Mouse (Mus musculus) testis, adult 2 months (tissue): ENCODE measurements around the gene Uhrf2. TPM values are rescaled to one million over a fixed set of nuclear protein-coding genes. Genes with fewer than 3 reads are reported as not detected.

ENCODE experiments used
- H3K27ac ChIP-seq: fragments of 200-500 bp; 2 replicates; pipeline ENCODE4 v1.5.1; 2012; ENCODE audit warnings: low read depth, low read length; ENCODE audit not compliant: control insufficient read depth, insufficient read depth
- H3K27me3 ChIP-seq: fragments of 200-500 bp; 2 replicates; pipeline ENCODE4 v1.6.1; 2012; ENCODE audit warnings: mild to moderate bottlenecking, low read length, moderate library complexity; ENCODE audit not compliant: control insufficient read depth, insufficient read depth
- H3K36me3 ChIP-seq: fragments of 200-500 bp; 2 replicates; pipeline ENCODE4 v1.6.1; 2012; ENCODE audit warnings: mild to moderate bottlenecking, low read length; ENCODE audit not compliant: control insufficient read depth, insufficient read depth
- H3K4me1 ChIP-seq: fragments of 200-500 bp; 2 replicates; pipeline ENCODE4 v1.6.1; 2012; ENCODE audit warnings: low read length; ENCODE audit not compliant: control insufficient read depth, insufficient read depth
- H3K4me3 ChIP-seq: fragments of 200-500 bp; 2 replicates; pipeline ENCODE4 v1.5.1; 2012; ENCODE audit warnings: low read depth, mild to moderate bottlenecking, low read length, moderate library complexity, mixed read lengths; ENCODE audit not compliant: control insufficient read depth
- CTCF ChIP-seq: fragments of 200-500 bp; IDR thresholded peaks from 2 replicates; pipeline ENCODE4 v1.5.1; 2012; ENCODE audit warnings: low read depth, mild to moderate bottlenecking, inconsistent platforms, low read length, moderate library complexity; ENCODE audit not compliant: control insufficient read depth, insufficient read depth, insufficient replicate concordance
- POLR2A ChIP-seq: fragments of 200-500 bp; IDR thresholded peaks from 2 replicates; pipeline ENCODE4 v1.6.1; 2012; ENCODE audit warnings: low read depth, mild to moderate bottlenecking, inconsistent platforms, low read length, moderate library complexity; ENCODE audit not compliant: control insufficient read depth
- polyA plus RNA-seq: library from polyadenylated mRNA; depleted of rRNA; stranded (reverse); fragments of >200 nt; gene quantifications from 2 replicates; pipeline ENCODE4 v1.2.3, GENCODE M21; 2012

Uhrf2 gene
- polyA plus RNA-seq, 1 experiment: 14.0 TPM

DNA sequence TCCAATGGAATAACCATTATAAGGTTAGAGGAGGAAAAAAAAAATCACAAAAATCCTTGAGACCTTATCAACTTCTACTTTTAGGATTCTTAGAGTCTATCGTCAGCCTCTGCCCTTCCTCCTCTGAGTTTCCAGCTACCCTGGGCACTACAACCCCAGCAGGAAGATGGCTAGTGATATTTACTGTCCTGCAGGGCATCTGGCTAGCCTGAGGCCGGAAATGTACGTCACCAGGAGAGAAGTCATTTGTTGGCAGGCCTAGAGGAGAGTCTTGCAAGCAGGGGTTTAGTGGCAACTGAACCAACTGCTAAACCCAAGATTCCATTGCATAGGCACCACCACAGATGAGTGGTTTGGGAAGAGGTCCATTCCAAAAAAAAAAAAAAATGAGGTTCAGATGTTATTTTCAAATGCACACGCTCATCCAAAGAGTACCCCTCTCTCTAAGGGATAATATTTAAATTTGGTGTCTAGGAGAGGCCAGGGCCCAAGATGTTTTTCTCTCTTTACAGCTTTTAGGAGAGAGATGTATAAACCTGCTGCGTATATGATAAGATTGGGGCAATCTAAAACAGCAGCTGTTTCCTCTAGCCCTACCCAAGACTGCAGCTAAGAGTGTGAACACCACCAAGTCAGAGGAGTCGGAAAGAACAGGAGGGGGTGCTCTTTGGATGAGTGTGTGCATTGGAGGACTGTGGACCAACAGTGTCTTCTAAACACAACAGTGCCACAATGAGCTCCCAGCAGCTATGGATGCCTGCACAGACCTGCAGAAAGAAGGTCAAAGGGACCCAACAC lies 74.9 kb downstream of the Uhrf2 start:
- TF ChIP-seq CTCF (no peak), POLR2A (no peak)
- H3K36me3 ChIP-seq: no peaks in the 10 kb centered on the region

GRCm38 (mm10) chr19:30107221-30107845 lies 77.0 kb downstream of the Uhrf2 start:
- H3K4me3 ChIP-seq: no peak overlapping the region
- no peaks in the 10 kb centered on the region for H3K36me3 ChIP-seq
- no peaks in the 10 kb centered on the region; the same call in 1 of the 2 replicates for H3K4me1 ChIP-seq
- no peaks in the 10 kb centered on the region for H3K27me3 ChIP-seq
- no peak overlapping the region for H3K27ac ChIP-seq
- TF ChIP-seq POLR2A (no peak), CTCF (no peak)

More for the DNA sequence above, 74.9 kb downstream of the Uhrf2 start:
- Histone ChIP-seq H3K4me3 (peak overlapping the region; percentile 77), H3K27ac (peak overlapping the region; percentile 80; the same call in 1 of the 2 replicates), H3K27me3 (no peaks in the 10 kb centered on the region), H3K4me1 (no peaks in the 10 kb centered on the region; the same call in 1 of the 2 replicates)

- no peak for TF ChIP-seq CTCF
- TF ChIP-seq POLR2A: no peak
- no peak overlapping the region for H3K4me3 ChIP-seq
- H3K4me1 ChIP-seq: no peaks in the 10 kb centered on the region; the same call in 1 of the 2 replicates
- H3K36me3 ChIP-seq: no peaks in the 10 kb centered on the region
- no peaks in the 10 kb centered on the region for H3K27me3 ChIP-seq
- H3K27ac ChIP-seq: no peak overlapping the region
Measured at GRCm38 (mm10) chr19:30108616-30109015, 78.3 kb downstream of the Uhrf2 start.

- Histone ChIP-seq H3K4me1 (no peaks in the 10 kb centered on the region; the same call in 1 of the 2 replicates), H3K4me3 (no peak overlapping the region)
Measured at GRCm38 (mm10) chr19:30109122-30109521, 78.8 kb downstream of the Uhrf2 start.

DNA sequence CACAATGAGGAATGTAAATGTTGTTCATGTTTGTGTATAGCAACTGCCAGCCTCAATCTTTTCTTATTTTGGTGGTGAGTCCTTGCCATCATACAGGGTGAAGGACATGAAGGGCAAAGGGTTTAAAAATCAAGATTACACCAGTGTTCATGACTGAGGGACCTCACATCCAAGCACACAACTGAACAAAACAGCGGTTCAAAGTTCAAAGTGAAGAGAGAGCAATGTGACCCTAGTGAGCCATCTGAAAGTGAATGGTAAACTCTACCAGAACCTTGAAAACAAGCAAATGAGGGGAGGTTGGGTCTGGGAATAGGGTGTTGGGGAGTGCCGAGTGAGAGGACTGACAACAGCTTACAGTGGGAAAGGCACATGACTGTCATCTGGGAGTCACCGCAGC lies 81.1 kb downstream of the Uhrf2 start:
- no peak for TF ChIP-seq POLR2A
- TF ChIP-seq CTCF: no peak
- H3K4me1 ChIP-seq: no peaks in the 10 kb centered on the region
- no peaks in the 10 kb centered on the region for H3K36me3 ChIP-seq
- H3K27ac ChIP-seq: no peak overlapping the region
- no peak overlapping the region for H3K4me3 ChIP-seq
- no peaks in the 10 kb centered on the region for H3K27me3 ChIP-seq

More at GRCm38 (mm10) chr19:30109122-30109521, 78.8 kb downstream of the Uhrf2 start:
- TF ChIP-seq POLR2A (no peak), CTCF (no peak)
- H3K36me3 ChIP-seq: no peaks in the 10 kb centered on the region
- H3K27ac ChIP-seq: no peak overlapping the region
- no peaks in the 10 kb centered on the region for H3K27me3 ChIP-seq

GRCm38 (mm10) chr19:30112961-30113688 lies 82.8 kb downstream of the Uhrf2 start:
- peaks cover 6% of the 10 kb centered on the region for H3K4me1 ChIP-seq
- H3K27ac ChIP-seq: no peak overlapping the region
- H3K4me3 ChIP-seq: no peak overlapping the region
- H3K36me3 ChIP-seq: no peaks in the 10 kb centered on the region
- TF ChIP-seq POLR2A (no peak), CTCF (no peak)
- no peaks in the 10 kb centered on the region for H3K27me3 ChIP-seq
